Mouse (Mus musculus) midbrain, embryonic 13.5 days (tissue): ENCODE data around the gene Zdhhc9. TPM values are rescaled to one million over a fixed set of nuclear protein-coding genes. Genes with fewer than 3 reads are reported as not detected.
"Not testable (repeated sequence)": the region's sequence is repeated elsewhere in the genome, so short reads cannot be mapped to it uniquely, and the experiment has no call there.

Source experiments
- ATAC-seq: fragments of 200-750 bp; cut with Nextera tagmentation; 2 replicates; pipeline ENCODE4 v1.8.0; 2017; ENCODE audit warnings: mild to moderate bottlenecking, moderate TSS enrichment, moderate library complexity
- H3K27ac ChIP-seq: fragments of 300-500 bp; sonication (generic); 2 replicates; pipeline ENCODE4 v1.5.1; 2015; ENCODE audit warnings: inconsistent platforms, mild to moderate bottlenecking, moderate library complexity
- H3K27me3 ChIP-seq: fragments of 300-500 bp; sonication (generic); 2 replicates; pipeline ENCODE4 v1.6.1; 2015; ENCODE audit warnings: mild to moderate bottlenecking, inconsistent platforms
- H3K36me3 ChIP-seq: fragments of 300-500 bp; sonication (generic); 2 replicates; pipeline ENCODE4 v1.6.1; 2015; ENCODE audit warnings: mild to moderate bottlenecking, inconsistent platforms
- H3K4me1 ChIP-seq: fragments of 300-500 bp; sonication (generic); replicated peaks from 2 replicates; pipeline ENCODE4 v1.6.1; 2015; ENCODE audit warnings: inconsistent platforms
- H3K4me2 ChIP-seq: fragments of 300-500 bp; sonication (generic); replicated peaks from 2 replicates; pipeline ENCODE4 v1.6.1; 2015; ENCODE audit warnings: moderate library complexity, mild to moderate bottlenecking, inconsistent platforms
- H3K4me3 ChIP-seq: fragments of 300-500 bp; sonication (generic); replicated peaks from 2 replicates; pipeline ENCODE4 v1.5.1; 2015; ENCODE audit warnings: mild to moderate bottlenecking, inconsistent platforms
- H3K9ac ChIP-seq: fragments of 300-500 bp; sonication (generic); replicated peaks from 2 replicates; pipeline ENCODE4 v1.6.1; 2015; ENCODE audit warnings: mild to moderate bottlenecking, inconsistent platforms
- H3K9me3 ChIP-seq: fragments of 300-500 bp; sonication (generic); 2 replicates; pipeline ENCODE4 v1.6.1; 2016; ENCODE audit warnings: mild to moderate bottlenecking, inconsistent platforms
- WGBS: fragments of 180-500 bp; shearing (Covaris S2); methylation state at CpG from one replicate; pipeline ENCODE4 v1.1.7; 2015; 5-methylcytosine and 5-hydroxymethylcytosine counted together
- polyA plus RNA-seq: library from polyadenylated mRNA; unstranded; fragments of >200 nt; fragmentation: Nextera tagmentation; extraction: Ambion mirVana; gene quantifications from 2 replicates; pipeline ENCODE4 v1.2.1, GENCODE M21; 2015

Gene Zdhhc9
- 8.5 and 8.6 TPM in 2 replicates for polyA plus RNA-seq

DNA sequence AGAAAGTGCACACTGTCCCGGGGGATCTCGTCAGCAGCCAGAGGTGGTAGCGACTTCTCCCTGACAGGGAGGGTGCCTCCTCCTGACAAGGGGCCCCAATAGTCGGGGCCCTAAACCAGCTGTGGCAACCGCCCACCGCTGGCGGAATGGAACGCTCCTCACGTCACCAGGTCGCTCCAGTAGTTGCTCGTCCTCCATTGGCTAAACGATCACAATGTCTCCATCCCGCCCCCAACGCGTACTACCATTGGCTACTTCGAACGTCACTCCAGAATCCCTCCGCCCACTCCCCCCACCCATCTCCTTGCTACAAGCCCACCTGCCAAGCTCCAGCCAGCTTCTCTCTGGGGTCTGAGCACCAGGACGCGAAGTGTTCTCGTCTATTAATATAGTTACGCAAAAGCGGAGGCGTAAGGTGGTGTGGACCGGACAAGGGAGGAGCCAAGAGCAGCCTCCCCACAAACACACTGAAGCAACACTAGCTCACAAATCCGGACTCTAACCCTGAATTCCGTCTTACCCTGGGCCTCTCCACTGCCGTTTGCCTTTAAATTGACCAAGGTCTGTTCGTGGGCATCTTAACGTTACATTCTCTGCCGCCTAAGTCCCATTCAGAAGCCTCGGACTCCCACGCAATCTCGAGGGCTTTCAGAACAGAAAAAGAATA, at the start of gene Zdhhc9:
Gene Zdhhc9 (minus strand): TSS at position 360 of the 667 bp plus-strand sequence.
- Histone ChIP-seq H3K4me3 (peak within 1 kb of the TSS; percentile 62), H3K27me3 (no peaks in the 10 kb centered on the region), H3K9ac (peak within 1 kb of the TSS; percentile 73), H3K27ac (peak within 1 kb of the TSS; percentile 68), H3K9me3 (no peaks in the 10 kb centered on the region), H3K36me3 (peaks cover 3% of the 10 kb centered on the region; the same call in 1 of the 2 replicates), H3K4me2 (peak within 1 kb of the TSS; percentile 58), H3K4me1 (peaks cover 26% of the 10 kb centered on the region)
- WGBS = 18% methylated on average over 34 of the region's 34 CpGs
- ATAC-seq = peak; percentile 99

DNA sequence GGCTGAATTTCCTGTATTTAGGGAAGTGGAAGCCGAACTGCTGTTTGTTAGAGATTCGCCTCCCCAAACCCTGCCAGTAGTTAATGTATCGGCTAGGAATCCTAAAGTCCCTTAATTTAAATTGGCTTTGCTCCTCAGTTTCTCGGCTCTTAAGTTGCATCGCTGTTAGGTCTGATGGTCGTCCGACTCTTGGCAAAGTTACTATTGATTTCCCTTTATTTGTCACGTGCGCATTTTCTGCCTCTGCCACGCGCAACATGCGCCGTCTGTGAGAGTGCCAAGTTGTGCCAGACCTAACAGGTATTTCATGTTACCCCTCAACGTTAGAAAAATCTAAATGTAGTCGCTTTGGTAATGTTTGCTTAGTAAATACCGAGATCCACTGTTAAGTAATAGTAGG, 48.3 kb upstream of the Zdhhc9 start:
- Histone ChIP-seq H3K36me3 (peaks cover 4% of the 10 kb centered on the region; the same call in 1 of the 2 replicates), H3K4me2 (peak overlapping the region; percentile 57), H3K27me3 (no peaks in the 10 kb centered on the region), H3K9ac (peak overlapping the region; percentile 59), H3K4me1 (peaks cover 9% of the 10 kb centered on the region), H3K27ac (no peak overlapping the region; the same call in 1 of the 2 replicates), H3K4me3 (peak overlapping the region; percentile 52), H3K9me3 (no peaks in the 10 kb centered on the region)
- WGBS = 18% methylated on average over 16 of the region's 16 CpGs
- ATAC-seq = peak; percentile 25; the same call in 1 of the 2 replicates

DNA sequence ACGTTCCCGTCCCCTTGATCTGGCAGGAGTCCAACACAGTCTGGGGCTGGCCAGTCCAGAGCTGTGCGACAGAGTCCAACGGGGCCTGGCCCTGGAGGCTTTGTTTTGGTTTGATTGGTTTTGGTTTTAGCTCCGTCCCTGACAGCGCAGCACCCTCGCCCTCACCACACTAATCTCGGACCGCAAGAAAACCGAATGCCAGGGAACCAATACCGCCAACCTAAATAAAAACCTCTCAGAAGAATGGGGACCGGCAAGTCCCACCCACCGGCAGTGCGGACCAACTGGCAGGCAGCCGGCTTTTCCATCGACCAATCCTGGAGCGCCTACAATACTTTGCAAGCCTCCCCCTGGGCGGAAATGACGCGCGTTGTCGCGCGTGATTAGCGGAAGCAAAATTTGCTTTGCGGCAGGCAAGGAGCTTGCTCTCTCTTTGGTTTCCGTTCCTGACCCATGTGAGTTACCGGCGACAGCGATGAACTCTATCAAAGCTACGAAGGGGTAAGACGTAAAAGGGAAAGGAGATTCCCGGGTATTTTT, 47.9 kb upstream of the Zdhhc9 start, which contains the start of gene Utp14a:
Gene Utp14a (plus strand): TSS at position 395 of the 540 bp plus-strand sequence.
- H3K27ac ChIP-seq = peak within 1 kb of the TSS; percentile 84
- H3K4me2 ChIP-seq = peak within 1 kb of the TSS; percentile 60
- WGBS = 15% methylated on average over 33 of the region's 33 CpGs
- ATAC-seq = peak; percentile 100
- H3K27me3 ChIP-seq = no peaks in the 10 kb centered on the region
- H3K4me1 ChIP-seq = peaks cover 9% of the 10 kb centered on the region
- H3K9ac ChIP-seq = peak within 1 kb of the TSS; percentile 59
- peaks cover 4% of the 10 kb centered on the region; the same call in 1 of the 2 replicates for H3K36me3 ChIP-seq
- no peaks in the 10 kb centered on the region for H3K9me3 ChIP-seq
- H3K4me3 ChIP-seq = peak within 1 kb of the TSS; percentile 52

DNA sequence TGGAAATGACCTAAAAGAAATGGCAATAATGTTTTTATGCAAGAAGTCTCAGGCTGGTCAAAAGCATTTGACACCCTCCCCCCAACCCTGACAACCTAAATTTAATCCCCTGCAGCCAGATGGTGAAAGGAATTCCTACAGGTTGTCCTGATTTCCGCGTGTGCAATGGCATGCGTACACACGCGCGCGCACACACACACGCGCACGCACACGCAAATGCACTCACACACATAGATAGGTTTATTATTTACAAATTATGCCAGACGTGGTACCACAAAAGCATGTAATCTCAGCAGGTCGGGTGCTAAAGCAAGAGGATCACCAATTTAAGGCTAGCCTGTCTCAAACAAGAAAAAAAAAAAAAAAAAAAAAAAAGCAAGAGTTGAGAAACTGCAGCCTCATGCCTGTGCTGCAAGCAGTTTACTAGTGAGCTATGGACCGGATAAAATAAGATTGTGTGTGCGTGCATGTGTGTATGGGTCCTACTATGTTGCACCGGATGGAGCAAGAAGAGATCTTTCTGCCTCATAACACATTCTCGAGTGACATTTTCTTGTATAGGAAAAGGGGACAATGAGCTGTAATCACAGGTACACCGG, 47.3 kb upstream of the Zdhhc9 start:
- peak overlapping the region; percentile 52 for H3K4me3 ChIP-seq
- no peaks in the 10 kb centered on the region for H3K9me3 ChIP-seq
- no peaks in the 10 kb centered on the region for H3K36me3 ChIP-seq
- ATAC-seq = peak; percentile 75
- H3K4me2 ChIP-seq = peak overlapping the region; percentile 60
- peaks cover 9% of the 10 kb centered on the region for H3K4me1 ChIP-seq
- no peaks in the 10 kb centered on the region for H3K27me3 ChIP-seq
- peak overlapping the region; percentile 84 for H3K27ac ChIP-seq
- 26% methylated on average over 18 of the region's 18 CpGs for WGBS
- H3K9ac ChIP-seq = peak overlapping the region; percentile 57; the same call in 1 of the 2 replicates

DNA sequence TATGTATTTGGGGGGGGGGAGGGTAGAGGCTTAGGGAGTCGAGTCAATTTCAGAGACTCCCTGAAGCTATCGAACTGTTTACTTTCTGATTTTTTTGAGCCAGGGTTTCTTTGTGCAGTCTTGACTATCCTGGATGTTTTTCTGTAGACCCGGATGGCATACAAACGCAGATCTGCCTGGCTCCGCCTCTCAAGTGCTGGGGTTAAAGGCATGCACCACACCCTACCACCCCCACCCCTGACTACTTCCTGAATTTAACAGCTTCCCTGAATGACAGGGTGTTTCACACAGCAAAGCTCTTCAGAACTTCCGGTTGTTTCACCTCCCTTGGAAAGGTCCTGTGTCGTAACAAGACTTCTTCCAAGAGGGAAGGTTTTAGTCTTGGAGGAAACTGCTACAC, 25.7 kb upstream of the Zdhhc9 start:
- 72% methylated on average over 7 of the region's 7 CpGs for WGBS

DNA sequence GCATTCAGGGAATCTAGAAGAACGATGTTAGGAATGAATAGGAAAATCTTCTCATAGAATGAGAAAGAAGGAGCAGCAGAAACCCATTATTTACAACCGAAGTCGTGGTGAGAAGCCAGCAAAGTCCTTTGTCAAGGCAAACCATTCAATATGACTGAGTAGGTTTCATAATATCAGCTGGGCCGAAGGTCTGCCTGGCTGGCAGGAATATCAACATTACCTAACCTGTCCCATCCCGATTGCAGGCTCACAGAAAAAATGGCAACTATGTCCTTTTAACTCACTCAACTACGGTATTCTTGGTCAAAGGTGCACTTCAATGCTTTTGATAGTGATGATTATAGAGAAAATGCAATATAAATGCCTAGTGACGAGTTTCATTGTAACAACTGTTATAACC, 17.5 kb upstream of the Zdhhc9 start:
- Histone ChIP-seq H3K9me3 (no peaks in the 10 kb centered on the region), H3K27ac (no peak overlapping the region), H3K4me1 (no peaks in the 10 kb centered on the region), H3K9ac (no peak overlapping the region), H3K4me3 (no peak overlapping the region), H3K36me3 (no peaks in the 10 kb centered on the region), H3K4me2 (no peak overlapping the region), H3K27me3 (no peaks in the 10 kb centered on the region)
- WGBS = 81% methylated on average over 7 of the region's 7 CpGs
- no peak for ATAC-seq

More for the DNA sequence above, 25.7 kb upstream of the Zdhhc9 start:
- Histone ChIP-seq H3K36me3 (no peaks in the 10 kb centered on the region), H3K4me1 (no peaks in the 10 kb centered on the region), H3K27ac (no peak overlapping the region), H3K9ac (no peak overlapping the region), H3K4me3 (no peak overlapping the region), H3K4me2 (no peak overlapping the region), H3K9me3 (no peaks in the 10 kb centered on the region), H3K27me3 (no peaks in the 10 kb centered on the region)
- no peak for ATAC-seq

DNA sequence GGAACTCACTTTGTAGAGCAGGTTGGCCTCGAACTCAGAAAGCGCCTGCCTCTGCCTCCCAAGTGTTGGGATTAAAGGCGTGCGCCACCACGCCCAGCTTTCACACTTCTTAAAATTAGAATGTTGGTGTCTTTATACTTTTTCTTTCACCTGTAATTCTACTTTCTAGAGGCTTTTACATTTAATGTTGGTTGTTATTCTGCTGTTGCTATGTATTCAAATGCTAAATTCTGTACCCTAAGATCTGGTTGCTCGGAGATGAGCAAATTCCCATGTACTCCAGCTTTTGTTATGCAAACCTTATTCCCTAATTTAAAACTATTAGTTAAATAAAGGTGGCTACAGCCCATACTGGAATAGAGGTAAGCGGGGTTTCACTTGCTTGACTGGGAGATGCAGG, 14.0 kb upstream of the Zdhhc9 start:
- no peak for ATAC-seq
- Histone ChIP-seq H3K27ac (no peak overlapping the region), H3K9ac (no peak overlapping the region), H3K4me3 (no peak overlapping the region), H3K9me3 (no peaks in the 10 kb centered on the region), H3K4me2 (no peak overlapping the region), H3K36me3 (no peaks in the 10 kb centered on the region), H3K27me3 (no peaks in the 10 kb centered on the region), H3K4me1 (no peaks in the 10 kb centered on the region)
- WGBS = 75% methylated on average over 7 of the region's 7 CpGs

DNA sequence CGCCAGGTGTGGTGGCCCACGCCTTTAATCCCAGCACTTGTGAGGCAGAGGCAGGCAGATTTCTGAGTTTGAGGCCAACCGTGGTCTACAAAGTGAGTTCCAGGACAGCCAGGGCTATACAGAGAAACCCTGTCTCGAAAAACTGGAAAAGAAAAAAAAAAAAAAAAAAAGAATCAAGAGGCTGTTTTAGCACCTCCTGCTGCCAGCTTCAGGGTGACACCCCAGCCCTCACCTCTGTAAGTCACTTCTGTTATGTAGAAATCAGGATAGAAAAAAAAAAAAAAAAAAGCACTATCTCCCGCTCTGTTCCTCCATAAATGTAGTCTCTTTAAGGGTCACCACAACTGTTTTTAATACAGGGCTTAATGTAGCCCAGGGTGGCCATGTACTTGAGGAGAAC, 10.8 kb upstream of the Zdhhc9 start:
- Histone ChIP-seq H3K9me3 (no peaks in the 10 kb centered on the region), H3K27ac (no peak overlapping the region), H3K9ac (no peak overlapping the region), H3K36me3 (no peaks in the 10 kb centered on the region), H3K27me3 (no peaks in the 10 kb centered on the region), H3K4me3 (no peak overlapping the region), H3K4me1 (no peaks in the 10 kb centered on the region), H3K4me2 (no peak overlapping the region)
- 82% methylated on average over 5 of the region's 5 CpGs for WGBS
- no peak for ATAC-seq

DNA sequence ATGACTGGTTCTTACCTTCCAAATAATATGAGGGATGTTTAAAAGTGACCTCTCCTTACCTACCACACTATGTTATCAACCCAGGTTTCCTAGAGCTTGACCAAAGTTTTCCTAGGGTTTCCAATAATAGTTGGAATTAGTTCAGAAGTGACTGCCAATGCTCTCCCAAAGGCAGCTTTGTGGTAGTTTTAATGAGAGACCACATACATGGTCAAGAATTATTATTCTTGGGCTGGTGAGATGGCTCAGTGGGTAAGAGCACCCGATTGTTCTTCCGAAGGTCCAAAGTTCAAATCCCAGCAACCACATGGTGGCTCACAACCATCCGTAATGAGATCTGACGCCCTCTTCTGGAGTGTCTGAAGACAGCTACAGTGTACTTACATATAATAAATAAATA, 1.1 kb upstream of the Zdhhc9 start:
- H3K9ac ChIP-seq, ATAC-seq, H3K4me2 ChIP-seq, H3K9me3 ChIP-seq, H3K36me3 ChIP-seq, H3K4me3 ChIP-seq, H3K27ac ChIP-seq, H3K27me3 ChIP-seq: not testable (repeated sequence)
- WGBS = 90% methylated on average over 2 of the region's 4 CpGs
- peaks cover 26% of the 10 kb centered on the region for H3K4me1 ChIP-seq

DNA sequence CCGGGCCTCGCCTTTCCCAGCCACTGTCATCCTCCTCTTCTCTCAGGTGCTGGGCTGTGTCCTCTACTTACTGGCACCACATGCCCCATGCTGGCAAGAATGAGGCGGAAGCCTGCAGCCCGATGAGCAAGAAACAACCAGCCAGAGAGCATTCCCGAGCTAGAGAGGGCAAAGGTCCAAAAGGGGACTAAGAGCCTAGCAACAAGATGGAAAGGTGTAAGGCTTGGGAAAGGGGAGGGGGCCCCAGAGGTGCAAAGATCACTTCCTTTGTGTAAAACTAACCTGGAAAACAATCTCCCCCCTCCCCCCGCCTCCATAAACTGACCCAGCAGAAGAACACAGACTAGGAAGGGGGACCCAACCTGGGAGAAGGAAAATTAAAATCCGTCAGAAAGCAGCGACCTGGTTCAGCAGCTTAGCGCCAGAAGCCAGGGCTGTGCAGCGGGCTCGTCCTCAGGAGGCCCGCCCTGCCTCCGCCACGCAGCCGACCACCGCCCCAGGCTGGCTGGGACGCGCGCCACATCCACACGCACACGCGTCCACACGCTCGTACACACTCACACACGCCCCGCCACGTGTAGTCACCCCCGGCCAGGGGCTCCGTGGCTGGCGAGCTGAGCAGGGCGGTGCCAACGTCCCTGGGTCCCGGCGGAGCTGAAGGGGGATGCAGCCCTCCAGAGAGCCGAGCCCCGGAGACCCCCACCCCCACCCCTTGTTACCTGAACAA, 754 bp downstream of the Zdhhc9 start:
- H3K4me1 ChIP-seq = peaks cover 26% of the 10 kb centered on the region
- ATAC-seq = peak; percentile 90
- H3K9ac ChIP-seq = peak overlapping the region; percentile 73
- no peaks in the 10 kb centered on the region for H3K9me3 ChIP-seq
- H3K36me3 ChIP-seq = peaks cover 3% of the 10 kb centered on the region; the same call in 1 of the 2 replicates
- peak overlapping the region; percentile 58 for H3K4me2 ChIP-seq
- 21% methylated on average over 36 of the region's 36 CpGs for WGBS
- no peaks in the 10 kb centered on the region for H3K27me3 ChIP-seq
- H3K4me3 ChIP-seq = peak overlapping the region; percentile 62
- H3K27ac ChIP-seq = peak overlapping the region; percentile 68

DNA sequence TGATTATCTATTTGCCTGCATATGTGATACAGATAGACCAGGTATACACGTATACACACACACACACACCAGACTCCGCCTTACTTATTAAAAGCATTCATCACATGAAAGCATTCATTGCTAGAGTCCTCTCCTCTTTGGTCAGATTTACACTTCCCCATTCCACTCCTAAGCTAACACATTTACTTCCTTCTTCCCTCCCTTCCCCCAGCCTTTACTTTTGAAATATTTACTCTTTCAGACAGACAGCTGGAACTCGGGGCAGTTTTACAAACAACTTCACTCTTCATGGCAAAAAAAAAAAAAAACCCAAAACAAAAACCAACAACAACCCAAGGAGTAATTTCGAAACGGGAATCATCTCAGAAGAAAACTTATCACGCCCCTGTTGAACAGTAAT, 4.2 kb downstream of the Zdhhc9 start:
- no peaks in the 10 kb centered on the region for H3K9me3 ChIP-seq
- H3K27me3 ChIP-seq = no peaks in the 10 kb centered on the region
- H3K4me1 ChIP-seq = peaks cover 26% of the 10 kb centered on the region
- H3K4me3 ChIP-seq = no peak overlapping the region
- no peak overlapping the region for H3K9ac ChIP-seq
- no peak for ATAC-seq
- H3K27ac ChIP-seq = no peak overlapping the region
- H3K4me2 ChIP-seq = peak overlapping the region; percentile 29; the same call in 1 of the 2 replicates
- 87% methylated on average over 6 of the region's 6 CpGs for WGBS
- H3K36me3 ChIP-seq = peaks cover 3% of the 10 kb centered on the region; the same call in 1 of the 2 replicates
